Mouse (Mus musculus) urinary bladder, postnatal 4 days (tissue): Measurements from ENCODE around the gene Ptprz1.
"Not testable (repeated sequence)": the region's sequence is repeated elsewhere in the genome, so short reads cannot be mapped to it uniquely, and the experiment has no call there.

ENCODE experiments used
- DNase-seq, 2 experiments: peaks; one replicate each; pipeline ENCODE4 v3.0.0; 2021 to 2022; ENCODE audit warnings: low spot score in 2 of 2

Gene Ptprz1

DNA sequence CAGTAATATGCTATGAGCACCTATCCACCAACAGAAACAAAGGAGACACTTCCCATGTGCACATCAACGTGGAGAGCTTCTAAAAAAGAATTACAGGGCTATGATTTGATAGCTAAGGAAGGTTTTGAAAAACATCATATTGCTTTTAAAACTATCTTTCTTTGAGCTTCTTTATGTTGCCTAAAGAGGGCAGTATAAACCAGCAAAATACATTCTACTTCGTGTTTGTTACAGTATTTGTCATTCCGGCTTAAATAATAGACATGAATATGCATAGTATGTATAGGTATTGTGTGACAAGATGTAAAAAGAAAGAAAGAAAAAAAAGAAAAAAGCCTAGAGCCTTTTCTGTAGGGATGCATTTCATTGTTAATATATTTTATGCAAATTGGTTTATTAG is 127.8 kb downstream of the Ptprz1 start:
- no peak for DNase-seq

DNA sequence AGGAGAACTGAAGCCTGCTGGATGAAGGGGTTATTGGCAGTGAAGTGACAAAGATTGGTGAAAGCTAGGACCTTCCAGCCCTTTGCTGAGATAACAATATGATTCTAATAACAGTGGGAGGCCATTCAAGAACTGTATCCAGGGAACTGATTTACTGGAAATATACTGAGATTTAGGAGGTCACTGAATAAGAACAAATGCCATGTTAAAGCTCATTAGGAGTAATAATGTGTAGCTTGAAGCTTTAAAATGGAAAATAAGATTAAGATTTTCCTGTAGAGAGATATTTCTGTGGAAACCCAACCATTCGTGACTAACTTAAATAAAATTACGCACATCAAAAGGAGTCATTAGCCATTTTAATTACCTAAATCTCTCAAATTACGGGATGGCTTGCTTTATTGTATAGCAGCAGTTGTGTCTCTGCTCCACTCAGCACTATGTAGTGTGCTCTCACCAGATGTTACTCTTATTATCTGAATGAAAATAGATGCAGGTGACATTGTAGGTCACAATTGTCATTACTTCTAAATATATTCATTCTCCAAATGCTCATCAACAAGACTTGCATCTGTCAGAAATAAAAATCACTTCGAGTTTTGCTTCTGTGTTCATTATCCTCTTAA is 139.8 kb downstream of the Ptprz1 start:
- no peak for DNase-seq

DNA sequence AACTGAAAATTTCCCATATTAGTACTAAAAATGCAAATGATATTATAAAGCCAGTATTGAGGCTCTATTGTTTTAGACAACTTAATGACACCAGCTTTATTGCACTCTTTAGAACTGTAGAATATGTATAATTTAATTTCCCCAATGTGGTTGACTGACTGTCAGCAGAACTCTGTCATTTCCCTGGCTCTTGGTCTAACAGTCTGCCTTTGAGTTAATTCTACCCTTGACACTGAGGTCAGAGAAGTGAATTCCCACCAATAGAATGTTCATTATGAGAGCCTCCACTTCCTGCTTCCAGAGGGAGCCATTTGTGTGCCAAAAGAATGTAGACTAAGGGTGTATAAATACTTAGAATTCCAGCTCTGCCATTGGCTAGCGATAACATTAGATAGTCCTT is 152.9 kb downstream of the Ptprz1 start:
- DNase-seq, result no peak

DNA sequence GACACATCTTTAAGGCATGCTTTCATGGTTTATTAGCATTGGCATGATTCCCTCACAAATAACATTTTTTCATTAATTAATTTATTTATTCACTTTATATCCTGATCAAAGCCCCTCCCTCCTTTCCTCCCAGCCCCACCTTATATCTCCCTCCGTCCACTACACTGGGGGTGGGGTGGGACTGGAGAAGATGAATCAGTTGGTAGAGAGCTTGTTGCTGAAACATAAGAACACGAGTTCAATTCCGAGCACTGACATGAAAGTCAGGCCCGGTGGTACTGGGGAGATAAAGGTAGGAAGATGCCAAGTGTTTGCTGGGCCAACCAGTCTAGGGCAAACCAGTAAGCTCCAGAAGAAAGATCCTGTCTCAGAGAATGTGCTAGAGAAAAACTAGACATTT is 173.5 kb downstream of the Ptprz1 start:
- DNase-seq, result no peak

DNA sequence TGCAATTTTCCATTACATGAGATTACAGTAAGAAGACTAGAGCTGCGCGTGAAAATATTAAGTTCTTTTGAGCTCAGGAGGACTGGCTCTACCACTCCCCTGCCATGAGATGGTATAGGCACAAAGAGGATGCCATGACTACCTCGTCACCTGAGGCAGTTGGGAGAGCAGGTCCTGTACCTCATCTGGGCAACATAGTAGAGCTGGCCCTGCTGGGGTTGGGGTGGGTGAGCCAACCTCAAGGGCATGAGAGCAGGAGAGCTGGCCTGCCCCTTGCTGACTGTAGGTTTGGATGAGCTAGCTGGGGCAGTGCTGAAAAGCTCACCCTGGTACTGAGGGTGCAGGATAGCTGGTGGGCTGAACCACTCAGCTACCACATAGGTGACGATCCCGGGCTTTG is 180.4 kb downstream of the Ptprz1 start:
- no peak for DNase-seq

DNA sequence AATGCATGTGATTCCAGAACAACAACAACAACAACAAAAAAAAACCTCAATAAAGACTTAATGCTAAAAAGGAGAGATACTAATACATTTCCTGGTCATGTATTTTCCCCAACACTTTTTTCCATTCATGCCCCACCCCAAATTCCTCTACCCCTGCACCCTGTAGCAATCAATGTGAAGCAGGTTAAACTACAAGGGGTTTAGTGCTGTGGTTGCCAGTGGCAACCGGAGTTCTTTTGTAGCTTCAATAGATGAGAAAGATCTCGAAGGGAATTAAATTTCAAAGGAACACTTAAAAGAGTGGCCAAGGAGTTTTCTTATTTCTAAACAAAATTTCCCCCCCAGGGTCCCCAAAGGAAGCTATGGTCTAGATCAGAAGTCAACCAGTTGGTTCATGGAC is 200.8 kb downstream of the Ptprz1 start:
- no peak for DNase-seq

DNA sequence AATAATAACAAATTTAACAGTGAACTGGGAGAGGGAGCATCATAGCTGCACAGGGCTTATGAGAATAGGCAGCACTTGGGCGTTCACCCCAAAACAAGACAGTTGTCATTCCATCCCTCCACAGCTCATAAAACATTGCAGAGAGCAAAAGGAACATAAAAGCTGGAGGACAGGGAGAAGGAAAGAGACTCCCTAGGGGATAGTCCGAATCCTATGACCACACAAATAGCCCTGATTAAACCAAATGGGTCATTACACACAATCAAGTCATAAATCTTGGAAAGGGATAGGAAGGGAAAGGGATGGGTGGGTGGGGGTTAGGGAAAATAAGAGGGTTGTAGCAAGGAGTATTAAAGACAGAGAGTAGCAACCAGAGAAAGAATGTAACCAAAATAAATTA is 203.0 kb downstream of the Ptprz1 start:
- DNase-seq, result no peak

DNA sequence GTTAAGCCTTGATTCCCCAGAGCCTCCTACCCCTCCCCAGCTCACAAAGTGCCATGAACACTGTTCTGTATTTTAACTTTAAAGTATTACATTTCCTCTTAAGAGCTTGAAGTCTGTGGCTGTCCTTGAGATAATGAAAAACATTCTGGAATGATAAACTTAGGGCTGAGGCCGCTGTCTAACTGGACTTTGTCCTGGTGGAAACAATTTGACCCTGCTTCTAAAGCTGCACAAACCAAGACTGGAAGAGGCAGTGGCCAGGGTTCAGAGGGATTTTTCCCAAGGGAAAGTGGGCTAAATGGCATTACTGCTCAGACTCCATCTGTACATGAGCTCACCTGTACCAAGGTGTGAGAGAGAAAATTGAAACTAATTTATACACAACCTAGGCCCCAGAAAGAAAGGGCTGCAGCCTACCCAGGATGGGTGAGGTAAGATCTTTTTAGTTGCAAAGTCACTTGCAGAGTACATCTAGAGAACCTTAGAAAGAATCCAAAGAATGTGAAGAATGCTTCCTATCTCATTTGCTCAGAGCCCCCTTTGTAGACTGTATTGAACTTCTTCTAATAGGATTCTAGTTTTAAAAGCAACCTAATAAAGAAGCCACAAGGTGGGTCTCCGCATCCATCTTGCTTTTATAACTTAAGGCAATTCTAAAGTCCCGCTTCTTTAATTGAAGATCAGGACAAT is 204.8 kb downstream of the Ptprz1 start:
- DNase-seq, result no peak

DNA sequence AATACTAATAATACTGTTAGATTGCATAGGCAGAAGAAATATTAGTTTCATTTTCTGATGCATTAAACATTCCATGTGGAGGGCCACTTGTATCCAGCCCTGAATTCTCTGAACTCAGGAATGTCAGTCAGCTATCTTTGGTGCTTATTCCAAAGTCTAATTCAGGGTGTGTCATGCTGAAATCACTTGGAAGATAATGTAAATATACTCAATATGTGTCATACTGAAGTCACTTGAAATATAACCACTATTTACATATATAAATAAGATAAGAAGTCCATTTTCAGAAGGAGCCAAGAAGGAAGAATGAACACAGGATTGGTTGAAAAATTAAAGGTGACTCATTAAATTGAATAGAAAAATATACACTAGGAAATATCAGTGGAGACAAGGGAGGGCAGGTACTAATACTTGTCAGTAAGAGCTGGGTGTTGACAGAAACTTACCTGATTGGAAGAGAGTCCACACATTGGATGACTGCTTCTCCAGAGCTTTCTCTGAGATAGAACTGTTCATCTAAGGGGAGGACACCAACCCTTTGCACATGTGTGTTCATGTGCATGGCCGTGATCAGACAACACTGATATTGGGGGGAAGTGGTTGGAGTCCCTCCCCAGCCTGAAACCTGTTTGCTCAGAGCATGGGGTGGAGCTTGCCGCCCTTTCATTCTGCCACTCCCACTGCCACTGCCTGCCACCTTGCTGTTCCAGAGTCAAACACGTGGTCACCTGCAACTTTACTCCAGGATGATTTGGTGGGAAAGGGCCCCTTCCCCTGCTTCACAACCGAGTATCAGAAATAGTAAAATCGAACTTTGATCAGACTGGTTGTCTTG is 209.5 kb downstream of the Ptprz1 start:
- no peak for DNase-seq

DNA sequence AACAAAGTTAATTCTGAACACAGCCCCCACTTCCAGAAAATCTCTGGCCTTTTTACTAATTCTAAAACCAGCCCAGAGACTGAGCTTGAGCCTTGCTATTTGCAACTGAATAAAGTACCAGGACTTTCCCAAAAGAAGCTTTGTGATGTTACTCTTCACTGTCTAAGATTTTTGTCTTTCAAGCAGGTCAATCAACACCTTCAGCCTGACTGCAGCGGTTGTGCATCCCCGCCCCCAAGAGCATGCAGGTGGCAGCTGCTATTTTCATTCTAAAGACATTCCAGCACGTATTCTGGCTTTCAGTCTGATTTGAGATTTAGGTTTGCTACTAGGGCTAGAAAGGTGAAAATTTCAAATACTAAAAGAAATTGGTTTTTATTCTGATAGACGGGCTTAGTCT is 214.0 kb downstream of the Ptprz1 start:
- not testable (repeated sequence) for DNase-seq

DNA sequence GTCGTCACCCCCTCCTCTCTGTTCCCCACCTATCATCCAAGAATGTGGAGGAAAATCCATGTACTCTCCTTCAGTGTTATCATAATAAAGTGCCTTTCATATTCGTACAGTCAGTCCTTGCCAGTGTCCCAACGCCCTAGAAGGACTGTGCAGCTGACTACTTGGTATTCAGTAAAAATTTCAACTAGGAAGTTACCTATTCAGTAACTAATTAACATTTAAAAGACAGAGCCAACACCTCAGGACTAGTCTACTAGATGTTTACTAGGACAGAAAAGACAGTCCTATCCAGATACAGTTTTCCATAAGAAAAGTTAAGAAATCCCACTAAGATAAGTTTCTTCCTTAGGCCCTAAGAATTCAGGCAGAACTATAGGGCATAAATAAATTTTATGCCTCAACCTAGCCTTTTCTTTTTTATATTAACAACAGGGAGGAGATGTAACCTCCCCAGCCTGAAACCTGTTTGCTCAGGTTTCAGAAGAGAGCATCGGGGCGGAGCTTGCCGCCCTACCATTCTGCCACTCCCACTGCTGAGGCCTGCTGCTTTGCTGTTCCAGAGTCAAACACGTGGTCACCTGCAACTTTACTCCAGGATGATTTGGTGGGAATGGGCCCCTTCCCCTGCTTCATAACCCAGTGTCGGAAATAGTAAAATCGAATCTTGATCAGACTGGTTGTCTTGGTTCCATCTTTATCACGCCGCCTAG is 215.2 kb downstream of the Ptprz1 start:
- DNase-seq, result not testable (repeated sequence)
